In genomic region chr17:74294426-74295025, GRCm38 (mm10) we compare ENCODE assay signal across 8 mouse cellular contexts. TPM values are rescaled to one million over a fixed set of nuclear protein-coding genes. Genes with fewer than 3 reads are reported as not detected.
DNase-seq lines count a peak whose midpoint lies in the region; ATAC-seq and TF ChIP-seq lines count a peak whose summit lies in the region.

No protein-coding gene starts in this region.

- peak overlapping the region; percentile 82 for H3K4me3 ChIP-seq in cortical plate, adult 2 months (ENCODE audit: insufficient read depth, low read length)

- H3K27ac ChIP-seq in cortical plate, adult 2 months (ENCODE audit: insufficient read depth, low read length) = peak overlapping the region; percentile 96

- no peak for TF ChIP-seq POLR2A in cortical plate, adult 2 months (IDR thresholded peaks at IDR 0.05; ENCODE audit: extremely low read depth, insufficient read depth, low read length)

- H3K4me1 ChIP-seq in cortical plate, adult 2 months (ENCODE audit: control insufficient read depth, insufficient read depth, low read length) = no peaks in the 10 kb centered on the region; the same call in 1 of the 2 replicates

- TF ChIP-seq CTCF in cortical plate, adult 2 months (IDR thresholded peaks at IDR 0.05; ENCODE audit: extremely low read depth, insufficient read depth, low read length) = no peak

- peak; percentile 80 for ATAC-seq in activated CD4-positive, CD25-positive, alpha-beta regulatory T cell, adult 4 months
- peak; percentile 66 for ATAC-seq in inflammation-experienced regulatory T-cells, adult 6 months
- peak; percentile 77 for ATAC-seq in megakaryocyte progenitor cell, adult 5-6 weeks (replicated peaks; ENCODE audit: poor library complexity)

- intact Hi-C loops in left cerebral cortex, postnatal 14 days (cut with DNase I) = loop anchor here (10.0 kb wide), 1 partner anchor 270 kb away; no protein-coding TSS in a partner anchor

- DNase-seq in gastrocnemius, postnatal 10 days = peak; percentile 81
- peak; percentile 52 to 71 for DNase-seq in left cerebral cortex, postnatal 14 days (ENCODE audit: low spot score in 2 of 2)
- DNase-seq in right cerebral cortex, postnatal 14 days = peak; percentile 75
- peak; percentile 78 for DNase-seq in urinary bladder, postnatal 25 days (ENCODE audit: low spot score)

RNA-seq across cellular contexts. Expression of gene Memo1, which starts 0.8 kb away (rescaled TPM):
- 10 to 100 TPM; 53.5 to 61.0 TPM for polyA plus RNA-seq in activated CD4-positive, CD25-positive, alpha-beta regulatory T cell, adult 4 months (2017; shearing (Covaris generic))
- polyA plus RNA-seq in cortical plate, adult 2 months (2012; rRNA removed) = 46.5 and 47.7 TPM in 2 replicates
- 10 to 100 TPM; 71.4 to 76.6 TPM for total RNA-seq in gastrocnemius, postnatal 10 days (2021)
- 10 to 100 TPM; 37.6 to 61.9 (median 45.4) TPM for polyA plus RNA-seq in inflammation-experienced regulatory T-cells, adult 6 months (2017; shearing (Covaris generic))
- 10 to 100 TPM; 53.1 to 60.0 TPM for total RNA-seq in left cerebral cortex, postnatal 14 days (2021)
- total RNA-seq in megakaryocyte progenitor cell, adult 5-6 weeks (2015) = 99.8 and 103 TPM in 2 replicates
- total RNA-seq in megakaryocyte progenitor cell, adult 5-6 weeks (2017) = 85.1 and 107 TPM in 2 replicates

RNA-seq across cellular contexts. Expression of gene Dpy30, which starts 29.2 kb away (rescaled TPM):
- 100 to 1,000 TPM; 144 to 156 TPM for polyA plus RNA-seq in activated CD4-positive, CD25-positive, alpha-beta regulatory T cell, adult 4 months (2017; shearing (Covaris generic))
- polyA plus RNA-seq in cortical plate, adult 2 months (2012; rRNA removed) = 69.0 and 69.4 TPM in 2 replicates
- total RNA-seq in gastrocnemius, postnatal 10 days (2021) = 10 to 100 TPM; 80.3 to 85.5 TPM
- polyA plus RNA-seq in inflammation-experienced regulatory T-cells, adult 6 months (2017; shearing (Covaris generic)) = 100 to 1,000 TPM; 141 to 185 (median 142) TPM
- 10 to 100 TPM; 50.0 to 57.8 TPM for total RNA-seq in left cerebral cortex, postnatal 14 days (2021)
- total RNA-seq in megakaryocyte progenitor cell, adult 5-6 weeks (2015) = 253 TPM in 2 replicates
- total RNA-seq in megakaryocyte progenitor cell, adult 5-6 weeks (2017) = 200 and 202 TPM in 2 replicates

RNA-seq across cellular contexts. Expression of gene Spast, which starts 44.3 kb away (rescaled TPM):
- 10 to 100 TPM in 1 of 2 experiments, 1 to 10 TPM in 1; 8.9 to 10.1 TPM for polyA plus RNA-seq in activated CD4-positive, CD25-positive, alpha-beta regulatory T cell, adult 4 months (2017; shearing (Covaris generic))
- 25.2 and 26.4 TPM in 2 replicates for polyA plus RNA-seq in cortical plate, adult 2 months (2012; rRNA removed)
- 10 to 100 TPM; 48.9 to 51.6 TPM for total RNA-seq in gastrocnemius, postnatal 10 days (2021)
- 10 to 100 TPM in 2 of 3 experiments, 1 to 10 TPM in 1; 8.6 to 12.0 (median 11.1) TPM for polyA plus RNA-seq in inflammation-experienced regulatory T-cells, adult 6 months (2017; shearing (Covaris generic))
- total RNA-seq in left cerebral cortex, postnatal 14 days (2021) = 10 to 100 TPM; 61.4 to 70.0 TPM
- 37.6 and 40.7 TPM in 2 replicates for total RNA-seq in megakaryocyte progenitor cell, adult 5-6 weeks (2015)
- total RNA-seq in megakaryocyte progenitor cell, adult 5-6 weeks (2017) = 49.5 and 60.2 TPM in 2 replicates

Comparison
In these comparisons a context has a peak if more than half of its experiments do, and no peak if none do; other contexts are left out.
1. Peak in every context shown above with its lines: DNase-seq, ATAC-seq, H3K4me3 ChIP-seq and H3K27ac ChIP-seq.